Mouse (Mus musculus): ENCODE measurements around the gene Gse1.

Gse1 gene

DNA sequence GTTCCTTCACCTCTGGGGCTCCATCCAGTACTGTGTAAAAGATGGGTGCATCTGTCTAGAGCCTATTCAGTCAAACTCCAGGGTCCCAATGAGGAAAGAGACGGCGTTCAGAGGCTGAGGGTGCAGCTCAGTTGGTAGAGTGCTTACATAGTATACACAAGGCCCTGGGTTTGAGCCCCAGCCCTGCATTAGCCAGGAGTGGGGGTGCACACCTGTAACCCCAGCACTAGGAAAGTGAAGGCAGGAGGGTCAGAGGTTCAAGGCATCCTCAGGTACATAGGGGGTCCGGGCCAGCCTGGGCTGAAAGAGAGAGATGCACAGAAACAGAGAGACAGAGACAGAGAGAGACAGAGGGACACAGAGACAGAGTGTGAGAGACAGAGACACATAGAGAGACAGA is 15.0 kb upstream of the Gse1 start:
- no peak for DNase-seq

DNA sequence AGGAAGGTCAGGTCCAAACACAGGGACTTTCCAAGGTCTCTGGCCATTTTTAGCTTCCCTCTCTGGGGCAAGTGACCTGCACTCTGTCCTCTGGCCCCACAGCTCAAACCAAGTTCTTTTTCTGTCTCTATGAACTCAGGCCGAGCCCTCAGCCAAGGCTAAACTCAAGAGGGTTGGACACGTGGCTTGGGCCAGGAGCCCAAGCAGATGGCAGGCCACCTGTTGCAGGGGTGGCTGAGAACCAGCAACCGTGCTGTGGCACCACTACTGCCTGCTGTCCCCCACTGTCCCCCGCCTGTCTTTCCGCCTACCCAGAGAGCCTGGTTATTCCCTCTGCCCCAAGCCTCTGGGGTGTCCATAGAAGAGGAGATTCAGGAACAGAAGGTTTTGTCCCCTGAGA is 14.3 kb upstream of the Gse1 start:
- no peak for DNase-seq

DNA sequence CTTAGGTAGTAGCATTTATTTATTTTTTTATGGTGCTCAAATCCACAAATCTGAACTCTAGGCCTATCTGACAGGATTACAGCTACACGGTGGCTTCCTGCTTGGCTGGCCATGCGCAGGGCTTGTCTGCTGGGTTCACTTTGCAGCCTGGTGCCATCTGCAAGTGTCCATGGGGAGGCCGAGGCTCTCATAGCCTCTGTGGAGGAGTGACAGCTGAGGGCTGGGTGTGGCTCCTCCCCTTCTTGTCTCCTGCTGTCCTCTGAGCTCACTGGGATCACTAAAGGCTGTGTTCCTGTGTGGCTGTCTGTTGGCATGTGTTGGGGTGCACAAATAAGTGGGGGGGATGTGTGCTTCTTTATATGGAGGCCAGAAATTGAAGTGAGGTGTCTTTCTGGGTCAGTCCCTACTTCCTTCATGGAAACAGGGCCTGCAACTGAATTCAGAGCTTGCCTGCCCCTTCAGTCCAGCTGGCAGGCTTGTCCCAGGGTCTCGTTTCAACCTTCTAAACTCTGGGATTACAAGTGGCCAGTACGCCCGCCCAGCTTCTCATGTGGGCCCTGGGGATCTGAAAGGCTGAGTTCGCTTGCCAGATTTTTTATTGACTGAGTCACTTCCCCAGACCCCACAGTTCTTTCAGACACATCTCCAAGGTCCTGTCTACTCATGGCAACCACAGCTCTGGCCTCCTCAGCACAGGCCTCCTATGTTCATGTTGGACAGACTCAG is 12.7 kb upstream of the Gse1 start:
- DNase-seq: peak; percentile 49

DNA sequence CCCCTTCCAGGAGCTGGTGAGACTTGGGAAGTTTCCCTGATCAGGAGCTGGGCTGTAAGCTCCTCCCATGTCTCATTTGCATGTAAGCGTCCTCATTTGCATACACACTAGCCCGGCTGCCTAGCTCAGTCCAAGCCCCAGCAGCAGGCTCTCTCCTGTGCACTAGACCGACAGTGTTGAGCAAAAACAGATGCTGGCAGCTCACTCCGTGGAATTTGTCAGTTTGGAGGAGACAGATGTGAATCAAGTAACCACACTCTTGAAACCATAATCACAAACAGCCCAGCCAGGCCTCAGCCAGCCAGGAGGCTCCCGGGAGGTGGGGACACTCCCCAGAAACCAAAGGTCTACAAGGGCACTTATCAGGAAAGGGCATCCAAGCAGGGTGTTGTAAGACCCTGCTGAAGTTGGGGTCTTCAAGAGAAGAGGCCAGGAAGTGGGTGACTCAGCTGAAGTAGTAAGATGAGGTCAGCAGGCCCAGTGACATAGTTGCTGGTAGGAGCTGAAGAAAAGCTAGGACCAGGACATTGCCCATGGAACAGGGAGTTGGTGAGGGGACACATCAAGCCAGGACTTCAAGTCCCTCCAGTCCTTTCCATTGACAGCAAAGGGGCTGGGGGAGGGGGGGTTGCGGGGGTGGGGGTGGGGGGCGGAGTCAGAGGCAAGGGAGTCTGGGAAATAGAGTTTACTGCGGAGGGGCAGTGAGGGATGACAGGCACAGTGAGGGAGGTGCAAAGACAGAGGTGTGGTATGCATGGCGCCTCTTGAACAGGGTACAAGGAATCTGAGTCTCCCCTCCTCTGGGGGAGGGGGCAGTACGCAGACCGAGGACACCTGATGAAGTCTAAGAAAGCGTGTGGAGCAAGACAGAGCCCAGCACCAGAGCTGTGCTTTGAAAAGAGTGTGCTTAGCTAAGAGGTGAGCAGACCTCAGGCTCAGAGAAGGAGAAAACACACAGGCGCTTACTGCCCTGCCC is 11.1 kb upstream of the Gse1 start:
- peak; percentile 86 for DNase-seq

DNA sequence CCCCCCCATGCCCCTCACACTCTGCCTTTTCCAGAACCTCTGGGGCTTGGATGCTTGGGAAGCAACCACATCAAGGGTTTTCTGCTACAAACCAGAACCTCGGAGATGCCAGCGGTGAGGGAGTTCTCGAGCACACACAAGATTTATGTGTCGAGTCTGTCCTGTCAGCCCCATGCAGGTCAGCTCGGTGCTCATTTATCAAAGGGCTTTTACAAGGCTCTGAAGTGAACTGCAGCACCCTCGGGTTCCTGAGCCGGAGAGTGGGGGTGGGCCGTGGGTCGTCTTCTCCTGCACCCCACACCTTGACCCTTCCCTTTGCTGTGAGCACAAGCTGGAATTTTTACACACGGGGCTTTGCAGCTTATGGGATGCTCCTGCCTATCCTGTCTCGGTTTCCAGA is 5.7 kb upstream of the Gse1 start:
- DNase-seq: peak; percentile 46

DNA sequence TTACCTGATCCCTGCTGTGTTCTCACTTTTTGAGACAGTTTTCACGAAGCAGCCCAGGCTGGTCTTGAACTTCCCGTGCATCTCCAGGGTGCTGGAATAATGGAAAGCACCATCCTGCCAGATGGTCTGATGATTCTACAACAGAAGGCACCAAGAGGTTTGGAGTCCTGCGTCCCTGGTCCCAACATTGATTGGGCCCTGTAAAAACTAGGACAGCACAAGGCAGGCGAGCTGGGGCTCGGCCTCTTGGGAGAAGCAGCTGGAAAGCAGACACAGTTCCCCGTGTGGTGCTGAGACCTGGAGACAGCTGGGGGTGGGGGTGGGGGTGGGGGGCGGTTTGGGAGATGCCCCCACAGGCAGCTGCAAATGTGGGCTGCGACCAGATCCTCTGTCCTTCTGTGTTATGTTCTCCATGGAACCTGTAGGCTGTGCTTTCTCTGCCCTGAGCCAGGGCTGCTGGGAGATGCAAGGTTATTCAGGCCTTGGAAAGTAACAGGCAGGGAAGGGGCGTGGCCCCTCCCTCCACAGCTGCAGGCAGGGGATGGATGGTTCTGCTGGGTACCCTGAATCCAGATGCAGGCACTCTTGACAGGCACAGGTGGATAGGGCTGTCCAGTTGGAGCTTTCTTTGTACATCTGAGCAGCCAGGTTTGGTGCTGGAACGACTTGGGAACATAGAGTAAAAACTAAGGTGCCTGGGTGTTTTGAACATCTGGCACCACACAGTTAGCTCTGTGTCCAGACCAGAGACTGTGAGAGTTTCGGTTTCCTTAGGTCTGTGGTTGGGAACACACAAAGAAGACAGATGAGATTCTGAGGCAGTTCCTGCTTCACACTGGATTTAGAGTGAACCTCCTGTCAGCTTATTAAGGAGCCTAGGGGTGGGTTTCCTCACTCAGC is 3.5 kb upstream of the Gse1 start:
- peak; percentile 45 for DNase-seq

DNA sequence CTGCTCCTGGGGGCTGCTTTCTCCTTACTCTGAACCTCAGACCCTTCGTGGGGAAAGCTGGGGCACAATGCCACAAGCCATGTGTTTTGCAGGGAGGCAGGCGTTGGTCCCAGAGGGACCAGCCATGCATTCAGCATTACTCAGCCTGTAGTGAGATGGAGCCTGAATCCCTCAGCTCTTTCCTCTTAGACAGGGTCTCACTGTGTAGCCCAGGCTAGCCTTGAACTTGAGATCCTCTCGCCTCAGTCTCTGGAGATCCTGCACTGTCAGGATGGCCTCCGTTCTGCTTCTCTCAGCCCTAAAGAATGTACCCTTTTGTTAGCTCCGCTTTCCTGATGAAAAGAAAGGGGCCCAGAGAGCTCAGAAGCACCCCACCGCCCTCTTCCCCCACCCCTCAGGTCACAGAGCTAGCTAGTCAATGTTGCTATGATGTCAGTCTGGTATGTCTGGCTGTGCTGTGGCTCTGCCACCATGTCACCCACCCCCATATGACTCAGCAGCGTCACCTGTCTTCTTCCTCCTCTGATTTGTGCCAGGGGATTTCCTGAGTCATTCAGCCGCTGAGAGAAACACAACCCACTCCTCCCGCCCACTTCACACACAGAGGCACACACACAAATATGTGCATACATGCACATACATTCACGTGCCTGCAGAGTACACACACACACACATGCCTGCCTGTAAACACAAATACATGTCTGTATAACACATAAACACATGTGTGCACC is 2.7 kb upstream of the Gse1 start:
- DNase-seq: peak; percentile 59

DNA sequence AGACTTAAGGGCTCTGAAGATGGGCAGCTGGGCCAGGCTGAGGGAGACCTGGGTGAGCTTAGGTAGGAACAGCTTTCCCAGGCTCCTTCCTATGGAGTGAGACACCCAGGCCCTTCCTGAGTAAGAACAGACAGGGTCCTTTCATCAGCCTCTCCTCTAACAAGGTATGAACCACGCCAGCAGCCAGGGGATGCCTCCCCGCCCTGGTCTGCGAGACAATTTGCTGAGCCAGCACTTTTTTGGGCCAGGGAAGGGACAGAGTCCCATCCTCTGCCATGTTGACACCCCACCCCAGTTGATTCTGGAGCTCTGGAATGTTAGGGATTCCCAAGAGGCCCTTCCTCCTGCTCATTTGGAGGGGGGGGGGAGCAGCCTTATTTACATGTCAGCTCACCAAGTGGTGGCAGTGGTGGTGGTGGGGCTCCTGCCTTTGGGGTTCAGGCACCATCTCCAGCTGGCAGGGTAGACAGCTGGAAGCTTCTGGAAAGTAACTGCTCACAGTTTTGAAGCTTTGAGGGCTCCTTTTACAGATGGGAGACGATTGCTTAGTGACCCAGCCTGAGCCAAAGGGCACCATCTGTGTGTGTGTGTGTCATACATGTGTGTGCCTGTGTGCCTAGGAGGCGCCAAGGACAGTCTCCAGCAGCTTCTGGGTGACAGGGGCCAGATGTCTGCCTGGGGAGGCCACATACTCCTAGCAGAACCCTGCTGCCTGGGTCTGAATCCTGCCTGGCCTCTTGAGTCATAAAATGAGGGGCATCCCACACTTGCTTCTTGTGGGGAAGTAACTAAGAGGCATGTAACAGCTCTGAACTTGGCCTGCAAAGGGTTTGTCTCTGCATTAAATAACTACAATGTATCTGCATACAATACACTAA is 1.3 kb upstream of the Gse1 start:
- DNase-seq: no peak

DNA sequence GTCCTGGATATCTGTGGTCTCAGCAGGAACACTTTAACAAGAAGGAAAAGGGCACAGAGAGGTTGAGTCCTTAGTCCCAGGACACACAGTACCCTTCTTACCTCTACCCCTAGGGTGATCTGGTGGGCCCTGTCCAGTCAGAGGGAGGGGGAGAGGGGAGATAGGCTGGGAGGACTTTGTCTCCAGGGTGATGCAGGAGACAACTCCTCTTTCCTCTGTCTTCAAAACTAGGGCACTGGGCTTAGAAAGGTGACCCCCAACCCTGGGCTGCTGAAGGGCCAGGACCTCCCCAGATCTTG is 729 bp upstream of the Gse1 start:
- DNase-seq: no peak

DNA sequence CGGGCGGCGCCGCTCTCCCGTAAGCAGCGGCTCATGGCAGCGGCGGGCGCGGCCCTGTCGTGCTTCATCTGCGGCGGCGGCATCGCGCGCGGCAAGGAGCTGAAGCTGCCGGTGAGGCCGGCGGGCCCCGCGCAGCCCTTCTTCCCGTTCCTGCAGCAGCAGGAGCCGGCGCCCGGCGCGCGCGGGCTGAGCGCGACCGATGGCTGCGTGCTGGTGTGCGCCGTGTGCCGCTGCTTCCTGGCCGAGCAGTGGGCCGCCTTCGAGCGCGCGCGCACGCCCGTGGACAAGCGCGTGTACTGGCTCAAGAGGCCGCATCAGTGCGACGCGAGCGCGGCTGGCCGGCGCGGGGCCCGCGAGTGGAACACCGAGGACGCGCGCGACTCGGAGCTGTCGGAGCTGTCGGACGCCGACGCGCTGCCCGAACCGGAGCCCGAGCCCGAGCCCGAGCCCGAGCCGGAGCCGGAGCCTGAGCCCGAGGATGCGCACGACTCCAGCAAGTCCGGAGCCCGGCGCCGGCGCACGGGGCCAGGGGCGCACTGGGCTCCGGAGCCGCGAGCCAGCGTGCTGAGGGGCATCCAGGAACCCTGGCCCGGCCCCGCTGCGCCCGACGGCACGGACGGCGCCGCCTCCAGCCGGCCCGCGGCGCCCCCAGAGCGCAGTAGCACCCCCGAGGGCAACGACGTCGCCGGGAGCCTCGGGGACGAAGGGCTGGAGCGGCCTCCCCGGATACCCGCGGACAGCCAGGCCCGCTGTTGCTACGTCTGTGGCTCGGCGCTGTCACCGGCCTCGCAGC is 721 bp downstream of the Gse1 start:
- peak; percentile 76 for DNase-seq

DNA sequence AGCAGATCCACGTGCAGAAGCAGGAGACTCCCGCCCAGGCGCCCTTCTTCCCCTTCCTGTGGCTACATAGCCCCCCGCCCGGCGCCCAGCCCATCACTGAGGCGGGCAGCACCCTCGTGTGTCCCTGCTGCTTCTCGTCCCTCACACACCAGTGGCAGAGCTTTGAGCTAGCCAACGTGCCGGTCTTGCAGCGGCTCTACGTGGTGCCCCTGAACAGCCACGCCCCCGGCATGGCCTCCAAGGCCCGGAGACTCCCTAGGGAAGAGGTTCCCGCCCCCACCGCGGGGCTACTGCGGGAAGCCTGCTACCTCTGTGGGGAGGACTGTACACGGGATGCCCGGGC is 1.3 kb downstream of the Gse1 start:
- peak; percentile 71 for DNase-seq

DNA sequence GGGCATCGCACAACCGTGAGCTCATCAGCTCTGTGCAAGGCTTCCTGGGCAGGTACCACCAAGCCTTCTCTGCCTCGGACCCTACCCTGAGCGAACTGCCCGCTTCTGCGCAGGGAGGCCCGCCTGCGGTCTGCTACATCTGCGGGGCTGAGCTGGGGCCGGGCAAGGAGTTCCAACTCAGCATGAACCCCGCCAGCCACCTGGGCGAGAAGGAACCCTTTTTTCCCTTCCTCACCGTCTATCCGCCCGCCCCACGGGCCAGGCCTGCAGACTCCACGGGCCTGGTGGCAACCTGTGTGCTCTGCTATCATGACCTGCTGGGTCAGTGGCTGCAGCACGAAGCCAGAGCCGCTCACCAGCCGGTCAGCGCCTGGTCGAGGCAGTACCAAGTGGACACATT is 1.8 kb downstream of the Gse1 start:
- DNase-seq: peak; percentile 30

DNA sequence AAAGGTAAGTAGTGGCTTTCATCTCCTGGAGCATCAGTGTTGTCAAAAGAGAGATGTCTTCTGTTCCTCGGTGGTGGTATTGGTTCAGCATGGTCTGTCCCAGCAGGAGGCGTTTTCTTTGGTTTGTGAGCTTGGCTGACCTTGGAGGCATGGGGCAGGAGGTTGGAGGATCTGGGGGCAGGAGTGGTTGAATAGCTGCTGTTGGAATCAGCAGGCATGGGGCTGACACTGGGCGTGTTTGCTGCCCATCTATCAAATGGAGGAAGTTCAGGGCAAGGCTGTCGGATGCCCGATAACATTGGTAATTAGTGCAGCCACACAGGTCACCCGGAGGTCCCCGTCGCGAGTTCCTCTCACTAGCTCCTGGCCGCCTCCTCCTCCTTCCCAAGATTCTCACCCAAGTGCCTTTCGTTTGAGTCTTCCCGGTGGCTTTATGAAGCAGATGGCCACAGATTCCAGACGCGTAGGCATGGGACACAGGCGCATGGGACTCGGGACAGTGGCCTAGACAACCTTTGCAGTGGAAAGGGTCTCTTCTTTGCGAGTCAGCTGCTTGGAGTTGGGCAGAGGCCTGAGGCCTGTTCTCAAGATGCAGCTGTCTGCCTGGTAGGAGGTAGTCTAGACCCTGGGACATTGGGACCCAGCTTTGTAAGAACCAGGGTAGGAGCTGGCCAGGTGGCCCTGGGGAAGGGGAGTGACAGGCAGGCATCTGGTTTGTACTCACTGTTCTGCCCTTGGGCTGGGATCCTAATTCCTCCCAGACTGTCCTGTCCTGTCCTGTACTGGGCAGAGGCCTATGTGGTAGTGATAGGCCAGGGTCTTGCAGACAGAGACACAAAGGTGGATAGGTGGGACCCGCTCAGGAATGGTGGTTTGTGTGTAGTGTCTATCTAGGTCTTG is 2.7 kb downstream of the Gse1 start:
- DNase-seq: peak; percentile 49

DNA sequence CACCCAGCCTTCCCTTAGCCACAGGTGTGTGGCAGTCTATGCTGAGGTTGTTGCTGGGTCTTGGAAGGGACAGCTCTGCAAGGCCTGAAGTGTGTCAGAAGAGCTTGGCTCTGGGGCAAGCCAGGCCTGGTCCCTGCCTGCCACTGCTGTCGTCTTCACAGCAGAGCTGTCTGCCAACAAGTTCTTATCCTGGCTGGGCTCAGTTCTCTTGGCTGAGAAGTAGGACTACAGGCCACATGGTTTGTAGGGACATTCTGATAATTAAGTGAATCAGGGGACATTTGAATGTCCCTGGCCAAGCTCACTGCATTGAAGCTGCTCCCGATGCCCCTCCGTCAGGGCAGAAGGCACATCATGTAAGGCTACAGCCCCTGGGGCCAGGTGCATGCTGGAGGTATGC is 3.6 kb downstream of the Gse1 start:
- no peak for DNase-seq

DNA sequence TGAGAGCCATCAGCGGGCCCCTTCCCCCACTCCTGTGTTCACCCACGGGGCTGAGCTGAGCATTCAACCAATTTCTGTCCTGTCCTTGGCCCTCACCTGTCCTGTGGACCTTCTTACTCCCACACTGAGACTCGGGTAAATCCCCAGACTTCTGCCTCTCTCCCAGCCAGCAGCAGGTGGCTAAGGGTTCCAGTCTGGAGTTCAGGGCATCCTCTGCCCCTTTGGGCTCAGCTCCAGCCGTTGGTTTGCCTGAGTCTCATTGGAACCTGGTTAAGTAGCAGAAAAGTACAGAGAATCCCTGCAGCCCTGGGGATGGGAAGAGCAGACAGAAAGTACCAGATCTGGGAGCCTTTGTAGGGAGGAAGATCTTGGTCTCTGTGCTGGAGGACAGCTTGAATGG is 4.1 kb downstream of the Gse1 start:
- no peak for DNase-seq

DNA sequence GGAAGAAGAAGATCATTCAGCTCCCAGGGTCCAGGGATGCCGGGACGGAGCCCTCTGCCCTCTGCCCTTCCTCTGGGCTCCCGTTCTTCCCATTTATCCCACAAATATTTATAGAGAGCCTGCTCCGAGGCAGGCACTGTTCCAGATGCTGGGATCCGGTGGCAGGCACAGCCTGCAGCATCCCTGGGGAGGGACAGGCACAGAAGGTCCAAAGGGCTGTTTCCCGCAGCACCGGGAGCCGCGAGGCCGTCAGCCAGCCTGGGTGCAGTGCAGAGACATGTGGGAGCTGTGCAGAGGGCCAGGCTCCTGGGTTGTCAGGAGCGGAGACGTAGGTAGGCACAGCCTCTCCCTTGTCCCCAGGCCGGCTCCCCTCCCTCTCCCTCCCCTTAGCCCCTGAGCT is 4.7 kb downstream of the Gse1 start:
- DNase-seq: no peak

DNA sequence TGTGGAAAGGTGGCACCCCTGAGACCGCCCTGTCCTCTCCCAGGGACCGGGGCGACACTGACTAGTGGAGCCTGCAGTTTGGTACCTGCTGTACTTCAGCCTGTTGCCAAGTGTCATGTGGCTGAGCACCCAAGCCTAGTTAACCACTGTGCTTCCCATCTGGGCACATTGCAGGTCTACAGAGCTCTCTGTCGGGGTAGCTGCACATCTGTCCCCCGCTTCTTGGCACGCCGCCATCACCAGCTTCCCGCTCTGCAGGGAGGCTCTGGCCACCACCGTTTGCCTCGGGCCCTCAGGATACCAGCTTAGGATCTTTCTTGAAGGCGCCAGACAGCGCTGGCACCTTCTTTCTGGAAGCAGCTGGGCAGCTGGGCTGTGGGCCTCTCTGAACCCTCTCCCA is 6.2 kb downstream of the Gse1 start:
- DNase-seq: no peak

DNA sequence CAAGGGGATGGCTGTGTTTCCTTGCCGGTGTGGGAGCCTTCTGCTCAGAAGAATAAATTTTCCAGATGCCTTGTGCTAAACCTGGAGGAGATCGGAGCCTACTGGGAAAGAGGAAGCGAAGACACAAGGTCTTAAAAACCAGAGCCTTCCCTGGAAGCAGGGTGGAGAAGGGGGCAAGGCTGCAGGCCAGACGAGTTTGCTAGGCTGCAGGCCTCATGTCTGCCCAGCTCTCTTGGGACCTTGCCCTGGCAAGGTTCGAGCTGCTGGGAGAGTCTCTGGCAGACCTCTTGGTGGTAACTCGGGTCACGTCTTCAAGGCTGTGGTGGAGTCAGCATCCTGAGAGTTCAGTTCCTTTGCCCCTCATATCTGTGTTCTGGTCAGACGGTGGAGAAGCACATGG is 6.6 kb downstream of the Gse1 start:
- DNase-seq: no peak

DNA sequence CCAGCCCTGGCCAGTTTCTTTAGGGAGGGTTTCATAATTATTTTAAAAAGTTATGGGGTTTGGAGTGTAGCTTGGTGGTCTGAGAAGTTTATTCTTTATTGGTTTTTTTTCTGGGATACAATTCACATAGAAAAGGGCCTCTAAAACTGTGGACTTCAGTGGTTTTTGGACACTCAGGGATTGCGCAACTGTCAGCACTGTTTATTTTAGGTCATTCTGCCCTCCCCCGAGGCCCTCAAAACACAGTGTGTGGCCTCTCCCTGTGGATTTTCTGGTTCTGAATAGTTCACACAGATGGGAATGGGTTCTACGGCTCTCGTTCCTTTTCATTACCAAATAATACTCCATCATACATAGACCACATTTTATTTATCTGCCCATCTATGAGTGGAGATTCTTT is 15.0 kb downstream of the Gse1 start:
- no peak for DNase-seq

DNA sequence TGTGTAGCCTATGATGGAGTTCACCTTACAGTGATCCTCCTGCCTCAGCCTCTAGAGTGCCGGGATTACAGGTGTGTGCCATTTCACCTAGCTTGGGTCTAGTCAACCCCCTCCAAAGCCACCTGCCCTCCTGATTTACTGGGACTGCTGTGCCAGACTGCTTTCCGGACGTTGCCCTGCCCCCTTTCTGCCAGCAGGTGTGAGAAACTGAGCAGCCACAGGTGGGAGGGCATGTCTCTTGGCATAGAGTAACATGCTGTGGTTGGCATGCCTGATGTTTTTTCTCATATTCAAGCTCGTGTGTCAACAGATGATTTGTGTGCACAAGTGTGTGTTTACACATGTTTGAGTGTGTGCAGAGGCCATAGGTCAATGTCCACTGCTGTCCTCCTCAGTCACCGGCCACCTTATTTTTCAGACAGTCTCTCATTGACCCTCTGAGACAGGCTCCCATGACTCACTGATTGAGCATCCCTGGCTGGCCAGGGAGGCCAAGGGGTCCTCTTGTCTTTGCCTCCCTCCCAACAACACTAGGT is 15.7 kb downstream of the Gse1 start:
- DNase-seq: no peak

Data from embryo, embryonic 11 days (tissue).